Mouse (Mus musculus): Measurements from ENCODE around the gene Zkscan5.
"Not testable (repeated sequence)": the region's sequence is repeated elsewhere in the genome, so short reads cannot be mapped to it uniquely, and the experiment has no call there.

Zkscan5 gene

DNA sequence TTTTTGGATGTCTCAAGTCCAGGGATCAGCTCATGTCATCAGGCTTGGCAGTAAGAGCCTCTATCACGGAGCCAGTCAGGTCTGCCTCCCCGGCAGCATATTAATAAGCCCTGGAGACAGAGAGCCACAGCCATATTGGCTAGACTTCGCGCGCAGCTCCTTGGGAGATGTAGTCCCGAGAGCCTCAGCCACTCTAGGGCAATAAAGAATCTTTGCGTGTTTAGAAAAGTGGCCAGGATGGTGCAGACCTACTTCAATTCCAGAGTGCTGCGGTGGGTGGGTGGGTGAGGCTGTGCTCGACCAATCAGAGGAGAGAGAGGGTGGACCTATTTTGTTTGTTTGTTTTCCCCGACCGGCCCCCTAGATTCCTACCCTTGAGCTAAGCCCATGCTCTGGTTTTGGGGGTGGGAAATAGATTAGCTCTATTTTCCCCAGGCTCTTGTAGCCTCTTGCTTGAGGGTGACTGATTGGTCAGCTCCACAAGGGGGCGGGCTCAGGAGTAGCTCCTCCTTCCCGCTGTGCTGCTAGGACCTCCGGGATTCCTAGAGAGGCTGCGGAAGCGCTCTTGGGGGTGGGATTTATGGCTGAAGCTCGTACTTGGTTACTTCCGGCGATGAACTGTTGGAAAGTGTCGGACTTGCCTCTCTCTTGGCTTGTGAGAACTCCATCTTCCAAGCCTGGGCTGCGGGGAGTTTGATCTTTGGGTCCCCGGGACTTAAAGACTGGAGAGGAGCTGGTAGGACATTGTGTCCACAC, at the start of gene Zkscan5:
Gene Zkscan5 (plus strand): TSS at position 627 of the 756 bp plus-strand sequence.
- DNase-seq (ENCODE audit: extremely low spot score), result peak; percentile 96

DNA sequence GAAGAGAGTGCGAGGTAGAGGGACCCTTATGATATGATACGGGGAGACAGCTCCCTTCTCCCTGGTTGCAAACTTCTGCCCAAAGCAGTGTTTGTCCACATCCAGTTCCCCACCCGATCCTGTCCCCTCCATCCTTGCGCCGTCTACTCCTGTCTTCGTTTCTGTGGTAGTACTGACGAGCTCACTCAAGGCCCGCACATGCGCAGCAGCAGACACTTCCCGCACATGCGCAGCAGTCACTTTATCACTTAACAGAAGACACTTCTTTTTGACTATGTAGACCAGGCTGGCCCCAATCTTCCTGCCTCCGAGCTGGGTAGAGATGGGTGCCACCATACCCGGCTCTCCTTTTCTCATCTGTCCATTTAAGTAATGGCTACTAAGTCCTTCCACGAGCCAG, 43.0 kb upstream of the Zkscan5 start:
- DNase-seq (ENCODE audit: extremely low spot score), result no peak

DNA sequence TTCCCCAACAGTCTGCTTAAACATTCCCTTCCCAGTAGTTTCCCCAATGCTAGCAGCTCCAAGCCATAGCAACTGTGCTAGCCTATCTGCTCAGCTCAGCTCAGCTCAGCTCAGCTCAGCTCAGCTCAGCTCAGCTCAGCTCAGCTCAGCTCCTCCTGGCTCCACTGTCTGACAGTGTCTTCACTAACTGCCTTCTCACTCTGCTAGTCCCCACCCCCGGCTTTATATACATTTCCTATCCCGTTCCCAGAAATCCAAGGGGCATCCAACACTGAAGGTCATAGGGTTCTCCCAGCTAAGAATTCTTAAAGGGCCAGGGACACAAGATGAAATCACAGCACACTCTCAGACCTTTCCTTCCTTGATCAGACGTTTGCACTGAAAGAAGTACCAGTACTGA, 39.7 kb upstream of the Zkscan5 start:
- DNase-seq (ENCODE audit: extremely low spot score), result no peak

DNA sequence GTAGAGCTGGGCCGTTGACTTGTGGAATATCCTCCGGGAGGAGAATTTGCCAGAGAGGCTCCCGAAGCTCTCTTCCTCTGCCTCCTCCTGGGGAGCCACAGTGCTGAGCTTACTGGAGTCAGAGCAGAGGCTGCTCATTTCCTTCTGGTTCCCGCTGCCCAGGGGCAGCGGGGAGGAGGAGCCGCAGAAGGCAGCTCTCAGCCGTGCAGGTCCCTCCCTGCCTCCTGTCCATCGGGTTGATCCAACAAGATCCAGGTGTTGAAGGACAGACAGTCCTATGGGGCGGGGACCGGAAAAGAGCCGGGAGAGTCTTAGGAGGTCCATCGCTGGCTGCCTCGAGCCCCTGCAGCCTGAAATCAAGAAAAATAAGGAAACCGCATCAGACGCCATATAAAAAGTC, 39.2 kb upstream of the Zkscan5 start:
- DNase-seq (ENCODE audit: extremely low spot score), result no peak

DNA sequence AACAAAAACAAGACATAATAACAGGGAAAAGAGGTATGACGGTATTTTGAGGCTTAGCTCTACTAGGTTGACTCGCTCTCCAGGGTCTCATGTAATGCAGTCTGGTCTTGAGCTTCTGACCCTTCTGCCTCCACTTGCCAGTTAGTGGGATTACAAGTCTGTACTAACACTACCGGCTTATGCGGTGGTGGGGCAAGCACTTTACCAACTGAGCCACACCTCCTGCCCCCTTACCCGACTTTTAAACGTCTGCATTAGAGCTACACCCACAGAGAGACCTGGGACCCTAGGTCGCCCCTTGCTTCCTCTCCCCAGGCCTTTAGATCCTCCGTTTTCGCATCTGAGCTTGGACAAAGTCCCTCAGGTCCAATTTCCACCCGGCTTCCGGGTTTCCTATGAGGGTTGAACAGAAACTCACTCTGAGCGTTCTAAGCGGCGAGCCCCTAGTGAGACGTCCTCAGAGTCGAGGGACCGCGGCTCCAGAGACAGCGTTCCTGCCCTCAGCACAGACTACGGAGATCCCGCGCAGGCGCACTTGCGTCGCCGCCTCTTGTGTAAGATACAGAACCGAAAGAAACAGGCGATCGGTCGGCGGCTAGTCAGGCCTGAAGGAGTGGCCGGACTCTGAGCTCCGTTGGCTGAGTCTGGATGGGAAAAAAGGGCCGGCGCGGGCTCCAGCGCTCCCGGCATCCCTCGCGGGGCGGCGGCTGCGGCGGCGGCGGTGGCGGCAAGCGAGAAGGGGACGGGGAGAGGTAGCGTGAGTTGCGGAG, 37.6 kb upstream of the Zkscan5 start, which contains the start of the genes Ptcd1 and Cpsf4:
Gene Ptcd1 (minus strand): TSS at position 573 of the 770 bp plus-strand sequence.
Gene Cpsf4 (plus strand): TSS at position 678 of the 770 bp plus-strand sequence.
- DNase-seq (ENCODE audit: extremely low spot score), result peak; percentile 98

DNA sequence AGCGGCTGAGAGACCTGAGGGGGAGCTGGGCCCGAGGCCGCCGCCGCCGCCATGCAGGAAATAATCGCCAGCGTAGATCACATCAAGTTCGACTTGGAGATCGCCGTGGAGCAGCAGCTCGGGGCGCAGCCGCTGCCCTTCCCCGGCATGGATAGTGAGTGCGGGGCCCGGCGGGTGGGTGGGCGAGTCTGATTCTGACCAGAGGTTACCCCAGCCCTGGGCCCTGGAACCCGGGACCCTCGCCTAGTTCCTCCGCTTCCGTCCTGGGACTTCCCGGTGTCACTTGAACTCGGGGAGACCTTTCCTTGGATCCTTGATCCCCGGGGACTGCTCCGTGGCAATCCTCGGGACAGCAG, 37.1 kb upstream of the Zkscan5 start:
- no peak for DNase-seq (ENCODE audit: extremely low spot score)

DNA sequence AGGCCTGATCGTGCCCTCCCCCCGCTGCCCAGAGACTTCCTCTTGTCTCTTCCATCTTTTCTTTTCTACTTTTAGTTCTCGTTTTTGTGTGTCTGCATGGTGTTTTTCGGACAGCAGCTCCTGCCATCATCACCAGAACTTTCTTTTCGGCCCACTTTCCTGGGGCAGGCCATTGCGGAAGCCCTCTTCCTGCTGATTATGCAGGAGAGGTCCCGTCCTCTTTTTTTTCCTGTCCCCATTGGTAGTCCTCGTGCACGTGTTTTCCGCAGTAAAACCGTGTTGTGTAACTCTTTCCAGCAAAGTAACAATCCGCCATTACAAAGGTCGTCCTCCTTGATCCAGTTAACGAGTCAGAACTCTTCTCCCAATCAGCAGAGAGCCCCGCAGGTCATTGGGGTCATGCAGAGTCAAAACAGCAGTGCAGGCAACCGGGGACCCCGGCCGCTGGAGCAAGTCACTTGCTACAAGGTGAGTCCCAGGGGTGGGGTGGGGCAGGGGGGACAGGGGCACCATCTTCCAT, 25.8 kb upstream of the Zkscan5 start:
- no peak for DNase-seq (ENCODE audit: extremely low spot score)

DNA sequence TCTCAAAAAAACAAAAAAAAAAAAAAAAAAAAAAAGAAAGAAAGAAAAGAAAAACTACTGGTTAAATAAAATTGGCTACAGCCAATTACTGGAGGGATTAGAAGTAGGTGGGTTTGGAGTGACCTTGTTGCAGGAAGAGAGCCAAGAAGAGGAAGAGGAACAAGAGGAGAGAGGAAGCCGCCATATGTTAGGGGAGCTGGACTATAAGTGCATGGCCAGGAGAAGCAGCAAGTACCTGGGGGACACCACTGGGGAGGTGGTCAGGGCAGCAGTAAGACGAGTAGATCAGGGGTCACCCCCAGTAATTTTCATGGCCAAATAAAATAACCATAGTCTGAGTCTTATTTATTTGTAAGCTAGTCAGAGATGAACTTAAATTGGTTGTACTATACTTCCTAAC, 19.1 kb upstream of the Zkscan5 start:
- DNase-seq (ENCODE audit: extremely low spot score), result no peak

DNA sequence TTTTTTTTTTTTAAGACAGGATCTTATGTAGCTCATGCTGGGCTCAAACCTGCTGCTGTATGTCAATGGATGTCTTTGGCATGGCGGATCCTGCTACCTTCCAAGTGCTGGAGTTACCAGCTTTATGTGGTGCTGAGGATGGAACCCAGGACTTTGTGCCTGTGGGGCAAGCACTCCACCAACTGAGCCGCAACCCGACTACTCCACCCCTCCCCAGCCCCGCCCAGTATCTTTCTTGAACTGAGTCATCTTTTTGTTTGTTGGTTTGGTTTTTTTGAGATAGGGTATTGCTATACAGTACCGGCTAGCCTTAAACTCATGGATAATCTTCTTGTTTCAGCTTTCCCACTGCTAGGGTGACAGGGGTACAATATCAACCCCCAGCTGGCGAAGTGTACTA, 14.9 kb upstream of the Zkscan5 start:
- no peak for DNase-seq (ENCODE audit: extremely low spot score)

DNA sequence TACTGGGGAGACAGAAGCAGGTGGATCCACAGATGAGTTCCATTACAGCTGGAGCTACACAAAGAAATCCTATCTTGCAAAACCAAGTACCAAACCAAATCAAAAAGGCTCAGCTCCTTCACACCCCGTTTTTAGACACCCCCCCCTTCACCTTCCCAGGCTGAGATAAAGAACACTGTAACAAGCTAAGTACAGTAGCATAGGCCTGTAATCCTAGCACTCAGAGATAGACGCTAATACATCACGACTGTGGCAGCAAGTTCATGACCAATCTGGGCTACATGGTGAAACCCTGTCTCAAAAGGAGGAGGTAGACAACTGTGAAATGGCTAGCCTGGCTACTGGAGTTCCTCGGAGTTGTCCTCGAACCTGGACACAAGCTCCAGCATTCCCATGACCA, 14.0 kb upstream of the Zkscan5 start:
- DNase-seq (ENCODE audit: extremely low spot score), result no peak

DNA sequence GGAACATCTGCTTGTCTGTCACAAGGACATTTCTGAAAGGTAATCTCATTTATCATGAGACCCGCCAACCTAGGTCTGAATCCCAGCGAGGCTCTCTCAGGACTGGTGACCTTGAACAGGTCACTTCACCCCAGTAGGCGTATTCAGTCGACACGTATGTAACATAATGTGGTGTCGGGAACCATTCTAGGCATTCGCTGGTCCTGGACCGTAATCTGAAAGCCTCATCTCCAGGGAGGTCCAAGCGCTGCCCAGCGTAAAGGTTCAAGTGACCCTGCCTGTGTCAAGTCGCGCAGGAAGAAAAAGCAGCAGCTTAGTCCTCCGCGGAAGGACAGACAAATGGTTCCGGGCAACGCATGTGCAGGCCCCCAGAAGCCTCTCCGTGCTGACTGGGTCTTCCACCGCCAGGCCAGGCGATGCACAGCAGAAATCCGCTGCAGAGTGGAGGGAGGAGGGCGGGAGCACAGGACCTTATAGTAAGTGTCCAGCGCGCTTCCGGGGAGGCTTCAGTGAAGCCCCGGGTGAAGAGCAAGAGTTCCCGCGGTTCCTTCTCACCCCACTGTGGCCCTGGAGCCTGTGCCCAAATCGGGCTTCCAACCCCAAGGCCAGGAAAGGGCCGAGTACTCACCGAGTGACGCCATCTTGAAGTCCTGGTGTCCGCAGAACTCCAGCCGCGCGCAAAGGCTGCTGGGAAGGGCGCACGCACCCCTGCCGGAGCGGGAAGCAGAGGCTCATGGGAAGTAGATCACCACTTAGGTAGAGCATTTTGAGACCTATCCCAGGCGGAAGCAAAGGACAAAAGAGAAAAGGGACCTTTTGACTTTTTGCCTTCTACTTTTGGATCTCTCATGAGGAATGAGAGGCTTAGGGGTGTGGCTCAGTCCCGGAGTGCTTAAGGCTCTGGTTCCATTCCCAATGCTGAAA, 13.2 kb upstream of the Zkscan5 start:
- peak; percentile 89 for DNase-seq (ENCODE audit: extremely low spot score)

DNA sequence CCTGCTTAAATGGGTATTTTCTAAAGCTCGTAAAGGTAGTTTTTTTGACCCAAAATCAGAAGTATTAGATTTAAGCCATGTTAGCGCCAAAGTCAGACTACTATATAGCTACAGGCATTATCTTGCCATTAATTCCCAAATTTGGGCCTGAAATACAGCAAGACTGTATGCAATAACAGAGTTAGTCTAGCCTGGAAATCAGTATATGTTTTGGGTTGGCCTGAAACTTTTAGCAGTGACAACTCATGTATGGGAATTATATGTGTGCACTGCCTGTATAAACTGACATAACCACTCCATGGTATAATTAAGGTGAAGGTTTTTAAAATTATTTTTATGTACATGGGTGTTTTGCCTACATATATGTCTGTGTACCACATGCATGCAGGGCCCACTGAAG, 12.4 kb upstream of the Zkscan5 start, which contains the start of gene Atp5j2:
Gene Atp5j2 (minus strand): TSS at position 101 of the 400 bp plus-strand sequence.
- no peak for DNase-seq (ENCODE audit: extremely low spot score)

DNA sequence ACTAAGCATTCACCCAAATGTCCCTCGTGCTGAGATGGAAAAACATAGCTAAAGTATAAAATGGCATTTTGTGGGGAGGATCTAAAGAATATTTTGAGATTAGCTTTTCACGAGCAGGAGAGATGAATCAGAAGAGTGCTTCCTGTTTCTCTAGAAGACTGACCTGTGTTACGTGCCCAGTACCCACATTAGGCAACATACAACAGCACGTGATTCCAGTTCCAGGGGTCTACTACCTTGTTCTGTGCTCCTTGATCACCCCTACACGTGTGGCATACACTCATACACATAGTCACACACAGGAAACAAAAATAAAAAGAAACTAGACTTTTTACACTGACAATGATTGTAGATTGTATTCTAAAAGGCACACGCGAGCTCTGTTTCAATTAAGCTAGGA, 4.0 kb upstream of the Zkscan5 start:
- no peak for DNase-seq (ENCODE audit: extremely low spot score)

DNA sequence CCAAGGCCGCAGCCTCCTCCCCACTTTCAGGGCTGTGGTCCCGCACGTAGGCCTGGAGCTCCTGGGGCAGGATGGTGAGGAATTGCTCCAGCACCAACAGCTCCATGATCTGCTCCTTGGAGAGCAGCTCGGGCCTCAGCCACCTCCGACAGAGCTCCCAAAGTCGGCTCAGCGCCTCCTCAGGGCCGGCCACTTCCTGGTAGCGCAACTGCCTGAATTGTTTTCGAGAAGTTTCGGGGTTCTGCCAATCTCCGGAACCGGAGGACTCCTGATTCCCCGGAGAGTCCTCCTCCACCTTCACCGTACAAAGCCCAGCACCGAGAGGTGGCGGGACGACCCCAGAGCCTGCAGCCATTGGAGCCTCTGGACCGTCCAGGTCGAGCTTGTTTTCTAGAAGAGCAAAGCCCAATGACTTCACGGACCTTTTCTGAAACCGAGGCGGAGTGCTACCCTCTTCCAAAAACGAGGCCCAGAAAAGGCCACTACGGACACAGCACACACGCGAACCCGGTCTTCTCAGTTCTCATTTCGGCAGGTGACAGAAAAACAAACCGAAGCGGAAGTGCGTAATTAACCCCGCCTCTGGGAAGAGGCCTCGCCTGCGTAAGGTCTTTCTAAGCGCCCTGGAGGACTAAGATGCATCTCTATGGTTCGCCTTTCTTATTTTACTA, 2.9 kb upstream of the Zkscan5 start, which contains the start of gene Zkscan14:
Gene Zkscan14 (minus strand): TSS at position 548 of the 671 bp plus-strand sequence.
- DNase-seq (ENCODE audit: extremely low spot score), result peak; percentile 80

DNA sequence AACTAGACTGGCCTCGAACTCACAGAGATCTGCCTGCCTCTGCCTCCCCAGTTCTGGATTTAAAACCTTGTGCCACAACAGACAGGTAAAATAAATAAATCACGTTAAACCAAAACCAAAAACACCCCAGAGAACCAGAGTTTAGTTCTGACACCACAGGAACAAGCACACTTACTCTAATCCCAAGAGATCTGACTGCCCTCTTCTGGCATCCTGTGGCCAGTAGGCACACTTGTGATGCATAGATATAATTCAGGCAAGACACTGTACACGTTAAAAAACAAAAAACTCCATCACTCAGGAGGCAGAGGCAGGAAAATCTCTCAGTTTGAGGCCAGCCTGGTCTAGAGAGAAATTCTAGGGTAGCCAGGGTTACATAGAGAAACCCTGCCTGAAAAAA, 1.9 kb upstream of the Zkscan5 start:
- DNase-seq (ENCODE audit: extremely low spot score), result no peak

DNA sequence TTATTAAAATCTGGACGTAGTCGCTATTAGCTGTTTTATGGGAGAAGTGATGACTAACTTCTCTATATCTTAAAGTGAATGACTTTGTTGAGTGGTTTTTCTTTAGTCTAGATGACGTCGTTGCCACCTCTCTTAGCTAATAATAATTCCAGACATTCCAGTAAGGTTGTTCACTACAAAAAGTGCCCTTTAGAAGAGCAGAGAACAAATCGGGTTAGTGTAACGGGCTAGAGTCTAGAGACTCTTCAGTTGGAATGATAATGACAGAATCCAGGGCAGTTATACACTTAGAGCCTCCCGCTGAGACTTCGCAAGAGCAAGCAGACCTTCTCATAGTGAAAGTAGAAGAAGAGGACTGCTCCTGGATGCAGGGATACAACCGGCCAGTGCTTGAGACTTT, 679 bp downstream of the Zkscan5 start:
- no peak for DNase-seq (ENCODE audit: extremely low spot score)

DNA sequence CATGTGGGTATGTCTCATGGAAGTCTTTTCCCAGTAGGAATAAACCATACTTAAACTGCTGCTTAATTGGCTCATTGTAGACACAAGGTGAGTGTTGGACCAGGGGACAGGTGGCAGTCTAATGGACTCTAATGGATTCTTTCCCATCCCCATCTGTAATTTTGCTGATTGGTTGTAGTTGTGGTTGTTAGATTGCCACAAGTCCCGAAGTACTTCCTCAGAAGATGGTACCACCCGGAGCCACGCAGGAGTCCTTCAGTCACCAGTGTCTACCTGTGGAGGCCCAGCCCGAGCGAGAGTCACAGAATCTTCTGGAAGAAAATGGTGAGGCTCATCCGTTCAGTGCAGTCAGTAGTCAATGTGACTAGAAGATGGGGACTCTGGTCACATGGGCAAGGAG, 3.0 kb downstream of the Zkscan5 start:
- DNase-seq (ENCODE audit: extremely low spot score), result no peak

DNA sequence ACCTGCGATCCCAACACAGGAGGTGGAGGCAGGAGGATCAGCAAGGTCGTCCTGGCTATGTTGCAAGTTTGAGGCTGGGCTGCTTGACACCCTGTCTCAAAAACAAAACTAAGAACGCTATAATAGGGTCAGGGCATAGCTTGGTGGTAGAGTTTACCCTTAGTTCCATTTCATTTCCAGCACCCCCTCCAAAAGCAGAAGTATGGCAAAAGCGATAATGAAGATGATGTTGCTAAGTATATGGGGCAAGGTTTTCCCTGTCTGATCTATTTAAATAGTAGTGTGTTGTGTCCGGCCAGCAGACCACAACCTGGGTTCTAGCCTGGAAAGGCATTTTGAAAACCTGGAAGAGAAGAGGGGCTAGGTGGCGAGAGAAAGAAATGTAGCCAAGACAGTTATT, 3.6 kb downstream of the Zkscan5 start:
- DNase-seq (ENCODE audit: extremely low spot score), result no peak

DNA sequence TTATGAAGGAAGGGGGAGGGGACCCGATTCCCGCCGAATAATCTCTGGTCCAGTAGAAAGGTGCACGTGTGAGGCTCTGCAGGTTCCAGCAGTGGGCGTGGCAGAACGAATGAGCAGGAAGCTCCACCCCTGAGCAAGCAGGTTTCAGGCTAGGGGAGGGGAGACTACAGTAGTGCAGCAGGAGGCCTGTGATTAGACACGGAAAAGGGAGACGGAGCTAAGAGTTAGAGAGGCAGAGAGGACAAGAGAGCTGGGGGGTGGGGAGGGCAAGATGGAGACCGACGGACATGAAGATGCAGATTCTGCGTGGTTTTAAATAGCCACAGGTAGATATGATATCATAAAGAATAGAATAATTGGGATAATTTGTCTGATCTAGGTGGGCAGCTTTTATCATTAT, 4.0 kb downstream of the Zkscan5 start:
- not testable (repeated sequence) for DNase-seq (ENCODE audit: extremely low spot score)

DNA sequence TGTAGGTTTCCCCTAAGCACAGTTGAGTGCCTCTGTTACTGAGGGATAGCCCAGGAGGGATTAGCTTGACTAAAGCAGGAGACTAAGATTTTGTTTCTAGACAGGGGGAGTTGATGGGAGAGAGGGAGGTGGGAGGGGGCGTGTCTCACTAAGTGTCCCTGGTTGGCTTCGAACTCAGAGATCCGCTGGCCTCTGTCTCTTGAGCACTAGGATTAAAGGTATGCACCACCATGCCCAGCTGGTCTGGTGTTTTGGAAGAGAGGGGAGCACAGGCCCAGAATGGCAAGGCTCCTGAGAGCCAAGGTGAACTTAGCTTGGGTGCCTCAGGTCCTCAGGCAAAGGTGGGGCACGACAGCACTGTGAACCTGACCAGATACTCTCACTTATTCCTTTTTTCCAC, 7.0 kb downstream of the Zkscan5 start:
- no peak for DNase-seq (ENCODE audit: extremely low spot score)

DNA sequence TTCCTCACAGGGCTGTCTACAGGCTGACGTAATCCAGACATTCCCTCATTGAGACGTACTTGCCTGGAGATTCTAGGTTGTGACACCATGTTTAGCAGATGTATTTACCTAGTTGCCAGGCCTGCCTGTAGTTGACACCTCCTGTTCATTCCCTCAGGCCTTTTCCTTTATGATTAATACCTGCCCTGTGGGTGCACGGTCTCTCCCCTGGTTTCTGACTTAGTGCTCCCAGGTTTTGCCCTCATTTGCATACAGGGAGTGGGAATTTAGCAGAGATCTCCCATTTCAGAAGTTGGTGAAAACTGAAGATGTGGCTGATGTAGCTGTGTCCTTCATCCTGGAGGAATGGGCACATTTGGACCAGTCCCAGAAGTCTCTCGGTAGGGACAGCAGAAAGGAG, 7.9 kb downstream of the Zkscan5 start:
- no peak for DNase-seq (ENCODE audit: extremely low spot score)

Measured in embryo, embryonic 9.5 days (tissue).